Mouse (Mus musculus) heart, adult 2 months (tissue): ENCODE measurements around the gene Ppp2r3a.

ENCODE experiments used
- CTCF ChIP-seq: fragments of 200-600 bp; IDR thresholded peaks from 2 replicates; pipeline ENCODE4 v1.8.1; 2022; ENCODE audit warnings: antibody characterized with exemption, mild to moderate bottlenecking, moderate library complexity
- EP300 ChIP-seq: fragments of 200-500 bp; IDR thresholded peaks from 2 replicates; pipeline ENCODE4 v1.6.1; 2011; ENCODE audit warnings: low read depth, low read length, control low read depth; ENCODE audit not compliant: insufficient read depth
- POLR2A ChIP-seq: fragments of 200-500 bp; IDR thresholded peaks from 2 replicates; pipeline ENCODE4 v1.6.1; 2011; ENCODE audit warnings: mild to moderate bottlenecking, low read depth, low read length, control low read depth; ENCODE audit not compliant: insufficient read depth

DNA sequence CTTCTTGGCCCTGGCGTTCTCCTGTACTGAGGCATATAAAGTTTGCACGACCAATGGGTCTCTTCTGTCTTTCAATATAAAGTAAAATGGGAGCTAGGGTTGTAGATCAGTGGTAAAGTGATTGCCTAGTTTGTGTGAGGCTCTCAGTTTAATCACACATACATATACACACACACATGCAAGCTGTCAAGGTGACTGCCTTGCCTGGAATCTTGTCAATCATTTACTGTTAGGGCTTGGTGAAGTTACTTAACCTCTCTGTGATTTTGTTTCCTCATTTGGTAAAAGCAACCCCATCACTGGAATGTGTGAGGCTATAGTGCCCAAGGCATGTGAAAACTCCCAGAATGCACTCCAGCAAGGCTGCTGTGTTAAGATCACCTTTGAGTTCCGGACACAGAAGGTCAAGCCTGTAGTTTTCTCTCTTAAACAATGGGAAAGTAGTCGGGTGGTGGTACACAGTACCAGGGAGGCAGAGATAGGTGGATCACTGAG, 48.9 kb upstream of the Ppp2r3a start:
- TF ChIP-seq CTCF (no peak), POLR2A (no peak), EP300 (no peak)
